Mouse (Mus musculus) right cerebral cortex, postnatal 10 days (tissue): ENCODE measurements at regions not wholly inside any gene's neighbourhood (a gene's known extent, or its start where the extent isn't known, plus 50 kb on each side); places are given as distances from the start of the nearest gene placed in this dataset.
A peak's percentile ranks its signal among the peaks of the same experiment; 100 is the strongest.

ENCODE experiments used
- DNase-seq, 2 experiments: peaks; one replicate each; pipeline ENCODE4 v3.0.0; 2021; ENCODE audit warnings: low spot score in 2 of 2

- DNase-seq = no peak
Measured at GRCm38 (mm10) chr4:37445268-37445667, 493.7 kb upstream of the Lingo2 start.

- no peak for DNase-seq
Measured at GRCm38 (mm10) chr4:37412755-37413154, 461.2 kb upstream of the Lingo2 start.

GRCm38 (mm10) chr4:37388118-37388517 lies 436.6 kb upstream of the Lingo2 start:
- DNase-seq = no peak

GRCm38 (mm10) chr4:37386882-37387281 lies 435.3 kb upstream of the Lingo2 start:
- DNase-seq = no peak

- DNase-seq = no peak
Measured at GRCm38 (mm10) chr4:37364209-37364608, 412.7 kb upstream of the Lingo2 start.

GRCm38 (mm10) chr4:37361254-37361653 lies 409.7 kb upstream of the Lingo2 start:
- peak in 1 of 2 experiments; percentile 30 for DNase-seq

GRCm38 (mm10) chr4:37338376-37338775 lies 386.8 kb upstream of the Lingo2 start:
- DNase-seq = no peak
